Mouse (Mus musculus) embryonic facial prominence, embryonic 11.5 days (tissue): ENCODE measurements at regions not wholly inside any gene's neighbourhood (a gene's known extent, or its start where the extent isn't known, plus 50 kb on each side); places are given as distances from the start of the nearest gene placed in this dataset.

ENCODE experiments used
- ATAC-seq: fragments of 200-750 bp; cut with Nextera tagmentation; replicated peaks from 2 replicates; pipeline ENCODE4 v1.8.0; 2017; ENCODE audit warnings: low read depth; ENCODE audit not compliant: insufficient number of reproducible peaks, low FRiP score, low TSS enrichment
- DNase-seq: peaks from one replicate; pipeline ENCODE4 v3.0.0-alpha.2; 2015; ENCODE audit warnings: low spot score
- H3K27ac ChIP-seq: fragments of 300-500 bp; sonication (generic); replicated peaks from 2 replicates; pipeline ENCODE4 v1.5.1; 2014; ENCODE audit warnings: mild to moderate bottlenecking, low read depth, low read length, control low read depth
- H3K27me3 ChIP-seq: fragments of 300-500 bp; sonication (generic); 2 replicates; pipeline ENCODE4 v1.6.1; 2014; ENCODE audit warnings: mild to moderate bottlenecking, low read length, moderate library complexity, mixed read lengths; ENCODE audit not compliant: control insufficient read depth, insufficient read depth
- H3K36me3 ChIP-seq: fragments of 300-500 bp; sonication (generic); replicated peaks from 2 replicates; pipeline ENCODE4 v1.6.1; 2014; ENCODE audit warnings: low read depth, mild to moderate bottlenecking, low read length, moderate library complexity, mixed read lengths; ENCODE audit not compliant: control insufficient read depth, insufficient read depth
- H3K4me1 ChIP-seq: fragments of 300-500 bp; sonication (generic); 2 replicates; pipeline ENCODE4 v1.6.1; 2014; ENCODE audit warnings: low read length, mixed read lengths; ENCODE audit not compliant: control insufficient read depth, insufficient read depth
- H3K4me2 ChIP-seq: fragments of 300-500 bp; sonication (generic); 2 replicates; pipeline ENCODE4 v1.6.1; 2014; ENCODE audit warnings: low read depth, mild to moderate bottlenecking, control low read depth, low read length, moderate library complexity
- H3K4me3 ChIP-seq: fragments of 300-500 bp; sonication (generic); 2 replicates; pipeline ENCODE4 v1.5.1; 2014; ENCODE audit warnings: low read depth, low read length, control low read depth
- H3K9ac ChIP-seq: fragments of 300-500 bp; sonication (generic); replicated peaks from 2 replicates; pipeline ENCODE4 v1.6.1; 2014; ENCODE audit warnings: mild to moderate bottlenecking, control low read depth, low read length
- H3K9me3 ChIP-seq: fragments of 300-500 bp; sonication (generic); replicated peaks from 2 replicates; pipeline ENCODE4 v1.6.1; 2016; ENCODE audit warnings: mild to moderate bottlenecking, low read length, inconsistent platforms, mixed read lengths; ENCODE audit not compliant: control insufficient read depth
- WGBS: fragments of 180-500 bp; shearing (Covaris S2); extraction: QIAGEN DNeasy Blood & Tissue Kit; methylation state at CpG from one replicate; pipeline ENCODE4 v1.1.7; 2014; 5-methylcytosine and 5-hydroxymethylcytosine counted together

GRCm38 (mm10) chr9:30581271-30581821, 154.4 kb downstream of the Snx19 start:
- WGBS, result 95% methylated on average over 9 of the region's 9 CpGs
- Histone ChIP-seq H3K4me3 (no peak overlapping the region), H3K27me3 (no peaks in the 10 kb centered on the region)

GRCm38 (mm10) chr9:30580500-30580899, 153.6 kb downstream of the Snx19 start:
- no peaks in the 10 kb centered on the region for H3K9me3 ChIP-seq
- H3K27ac ChIP-seq, result no peak overlapping the region
- no peak for ATAC-seq
- H3K4me2 ChIP-seq, result no peak overlapping the region
- H3K4me3 ChIP-seq, result no peak overlapping the region
- no peaks in the 10 kb centered on the region for H3K4me1 ChIP-seq
- no peak for DNase-seq
- H3K9ac ChIP-seq, result no peak overlapping the region
- 44% methylated on average over 6 of the region's 6 CpGs for WGBS
- no peaks in the 10 kb centered on the region for H3K36me3 ChIP-seq
- no peaks in the 10 kb centered on the region for H3K27me3 ChIP-seq

More at GRCm38 (mm10) chr9:30581271-30581821, 154.4 kb downstream of the Snx19 start:
- DNase-seq, result no peak
- Histone ChIP-seq H3K9ac (no peak overlapping the region), H3K4me2 (no peak overlapping the region), H3K9me3 (no peaks in the 10 kb centered on the region), H3K36me3 (no peaks in the 10 kb centered on the region), H3K27ac (no peak overlapping the region), H3K4me1 (no peaks in the 10 kb centered on the region)
- no peak for ATAC-seq

- H3K9me3 ChIP-seq, result no peaks in the 10 kb centered on the region
- no peak overlapping the region for H3K27ac ChIP-seq
- no peak overlapping the region for H3K4me2 ChIP-seq
- DNase-seq (no peak), ATAC-seq (no peak)
- H3K9ac ChIP-seq, result no peak overlapping the region
- H3K27me3 ChIP-seq, result no peaks in the 10 kb centered on the region
- 85% methylated on average over 3 of the region's 3 CpGs for WGBS
- no peaks in the 10 kb centered on the region for H3K4me1 ChIP-seq
- H3K4me3 ChIP-seq, result no peak overlapping the region
- no peaks in the 10 kb centered on the region for H3K36me3 ChIP-seq
Observed at GRCm38 (mm10) chr9:30578213-30578612, 151.3 kb downstream of the Snx19 start.

- no peak for DNase-seq
- H3K36me3 ChIP-seq, result no peaks in the 10 kb centered on the region
- no peak overlapping the region for H3K4me2 ChIP-seq
- WGBS, result 81% methylated on average over 4 of the region's 4 CpGs
- no peak overlapping the region for H3K4me3 ChIP-seq
- H3K4me1 ChIP-seq, result no peaks in the 10 kb centered on the region
- no peak for ATAC-seq
- H3K9me3 ChIP-seq, result no peaks in the 10 kb centered on the region
- no peak overlapping the region for H3K9ac ChIP-seq
- no peaks in the 10 kb centered on the region for H3K27me3 ChIP-seq
- no peak overlapping the region for H3K27ac ChIP-seq
Observed at GRCm38 (mm10) chr9:30577243-30577642, 150.3 kb downstream of the Snx19 start.

- no peak for DNase-seq
- Histone ChIP-seq H3K9me3 (no peaks in the 10 kb centered on the region), H3K27ac (no peak overlapping the region), H3K27me3 (no peaks in the 10 kb centered on the region), H3K4me3 (no peak overlapping the region), H3K4me1 (no peaks in the 10 kb centered on the region), H3K36me3 (no peaks in the 10 kb centered on the region), H3K9ac (no peak overlapping the region), H3K4me2 (no peak overlapping the region)
- 72% methylated on average over 3 of the region's 3 CpGs for WGBS
- no peak for ATAC-seq
Observed at GRCm38 (mm10) chr9:30575531-30575930, 148.6 kb downstream of the Snx19 start.

GRCm38 (mm10) chr9:30573294-30573693, 146.4 kb downstream of the Snx19 start:
- no peak for DNase-seq
- ATAC-seq, result no peak
- 19% methylated on average over 1 of the region's 1 CpGs for WGBS
- Histone ChIP-seq H3K9me3 (no peaks in the 10 kb centered on the region), H3K9ac (no peak overlapping the region), H3K36me3 (no peaks in the 10 kb centered on the region), H3K4me2 (no peak overlapping the region), H3K4me1 (no peaks in the 10 kb centered on the region), H3K4me3 (no peak overlapping the region), H3K27ac (no peak overlapping the region), H3K27me3 (no peaks in the 10 kb centered on the region)

GRCm38 (mm10) chr9:30571014-30571413, 144.1 kb downstream of the Snx19 start:
- H3K27ac ChIP-seq, result no peak overlapping the region
- no peak for DNase-seq
- H3K4me2 ChIP-seq, result no peak overlapping the region
- WGBS, result 36% methylated on average over 2 of the region's 2 CpGs
- H3K9ac ChIP-seq, result no peak overlapping the region
- no peak overlapping the region for H3K4me3 ChIP-seq
- ATAC-seq, result no peak
- no peaks in the 10 kb centered on the region for H3K27me3 ChIP-seq
- no peaks in the 10 kb centered on the region for H3K4me1 ChIP-seq
- H3K36me3 ChIP-seq, result no peaks in the 10 kb centered on the region
- no peaks in the 10 kb centered on the region for H3K9me3 ChIP-seq

GRCm38 (mm10) chr9:30564765-30565680, 138.1 kb downstream of the Snx19 start:
- Histone ChIP-seq H3K27me3 (no peaks in the 10 kb centered on the region), H3K4me2 (no peak overlapping the region), H3K9me3 (no peaks in the 10 kb centered on the region), H3K9ac (no peak overlapping the region), H3K4me3 (no peak overlapping the region), H3K4me1 (no peaks in the 10 kb centered on the region), H3K27ac (no peak overlapping the region), H3K36me3 (no peaks in the 10 kb centered on the region)
- no peak for DNase-seq
- no peak for ATAC-seq
- 95% methylated on average over 3 of the region's 3 CpGs for WGBS
